Mouse (Mus musculus): ENCODE results near the gene Ankrd10.
"Not testable (repeated sequence)": the region's sequence is repeated elsewhere in the genome, so short reads cannot be mapped to it uniquely, and the experiment has no call there.

The Ankrd10 gene

GRCm38 (mm10) chr8:11614126-11614835 lies 21.3 kb downstream of the Ankrd10 start:
- no peak for DNase-seq (ENCODE audit: low spot score in 2 of 2)

GRCm38 (mm10) chr8:11608848-11609247 lies 26.7 kb downstream of the Ankrd10 start:
- no peak for DNase-seq (ENCODE audit: low spot score in 2 of 2)

GRCm38 (mm10) chr8:11602006-11602680 lies 33.4 kb downstream of the Ankrd10 start:
- DNase-seq (ENCODE audit: low spot score in 2 of 2), result peak; percentile 48 to 70

GRCm38 (mm10) chr8:11600301-11600951 lies 35.1 kb downstream of the Ankrd10 start:
- DNase-seq (ENCODE audit: low spot score in 2 of 2), result no peak

- no peak for DNase-seq (ENCODE audit: low spot score in 2 of 2)
These were observed 42.2 kb downstream of the Ankrd10 start for GRCm38 (mm10) chr8:11593222-11593884.

- no peak for DNase-seq (ENCODE audit: low spot score in 2 of 2)
These were observed 43.3 kb downstream of the Ankrd10 start for GRCm38 (mm10) chr8:11592296-11592695.

GRCm38 (mm10) chr8:11591837-11592236 lies 43.7 kb downstream of the Ankrd10 start:
- no peak for DNase-seq (ENCODE audit: low spot score in 2 of 2)

- DNase-seq (ENCODE audit: low spot score in 2 of 2), result no peak
These were observed 49.2 kb downstream of the Ankrd10 start for GRCm38 (mm10) chr8:11586374-11586745.

- DNase-seq (ENCODE audit: low spot score in 2 of 2), result no peak
These were observed 49.8 kb downstream of the Ankrd10 start for GRCm38 (mm10) chr8:11585513-11586373.

- DNase-seq (ENCODE audit: low spot score in 2 of 2), result no peak
These were observed 59.8 kb downstream of the Ankrd10 start for GRCm38 (mm10) chr8:11575604-11576384.

- DNase-seq (ENCODE audit: low spot score in 2 of 2), result no peak
These were observed 60.5 kb downstream of the Ankrd10 start for GRCm38 (mm10) chr8:11574911-11575603.

GRCm38 (mm10) chr8:11572428-11572827 lies 63.1 kb downstream of the Ankrd10 start:
- no peak for DNase-seq (ENCODE audit: low spot score in 2 of 2)

- DNase-seq (ENCODE audit: low spot score in 2 of 2), result no peak
These were observed 63.6 kb downstream of the Ankrd10 start for GRCm38 (mm10) chr8:11571950-11572349.

- no peak for DNase-seq (ENCODE audit: low spot score in 2 of 2)
These were observed 64.8 kb downstream of the Ankrd10 start for GRCm38 (mm10) chr8:11570742-11571141.

GRCm38 (mm10) chr8:11569260-11570097 lies 66.1 kb downstream of the Ankrd10 start:
- DNase-seq (ENCODE audit: low spot score in 2 of 2), result no peak

GRCm38 (mm10) chr8:11568193-11568592 lies 67.4 kb downstream of the Ankrd10 start:
- not testable (repeated sequence) for DNase-seq (ENCODE audit: low spot score in 2 of 2)

- DNase-seq (ENCODE audit: low spot score in 2 of 2), result no peak
These were observed 70.8 kb downstream of the Ankrd10 start for GRCm38 (mm10) chr8:11564721-11565120.

- DNase-seq (ENCODE audit: low spot score in 2 of 2), result no peak
These were observed 71.3 kb downstream of the Ankrd10 start for GRCm38 (mm10) chr8:11564236-11564635.

All from natural killer cell, adult 2 months (primary cell).